In the genomic region with DNA sequence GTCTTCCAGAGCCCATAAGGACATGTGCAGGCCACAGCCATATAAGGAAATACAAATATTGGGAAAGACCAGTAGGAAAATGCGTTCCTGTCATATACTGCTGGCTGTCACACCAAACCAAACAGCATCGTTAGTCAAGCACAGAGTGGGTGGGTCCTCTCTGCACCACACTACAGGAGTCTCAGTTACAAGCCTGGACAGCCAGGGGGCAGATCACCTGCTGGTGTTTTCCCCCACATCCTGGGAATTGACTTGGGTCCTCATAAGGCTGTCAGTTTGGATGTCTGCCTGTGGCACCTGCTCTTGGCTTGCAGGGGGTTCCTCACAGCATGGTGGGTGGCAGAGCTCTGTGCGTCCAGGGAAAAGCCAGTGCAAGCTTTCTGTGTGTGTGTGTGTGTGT, we compare ENCODE assay signal across 15 mouse cellular contexts.
"Had no signal": no experiment of that assay in that cellular context is flagged by ENCODE, and none has a peak within 500 bp of the region (broad histone marks: within the 10 kb centered on the region; RNA-seq: fewer than 3 reads in every experiment).

No protein-coding gene starts in this region.

- H3K4me1 ChIP-seq: liver, embryonic 12.5 days had no signal

- H3K9ac ChIP-seq: intestine, embryonic 15.5 days; liver, embryonic 12.5 days; liver, postnatal 0 days; midbrain, embryonic 12.5 days had no signal

- H3K27ac ChIP-seq: intestine, embryonic 15.5 days; left cerebral cortex, adult 2 months; limb, embryonic 10.5 days; liver, embryonic 12.5 days; macrophage; midbrain, embryonic 12.5 days had no signal

- H3K4me3 ChIP-seq: intestine, embryonic 15.5 days; left cerebral cortex, adult 2 months; limb, embryonic 10.5 days; liver, embryonic 12.5 days; megakaryocyte, embryonic 14.5 days; midbrain, embryonic 12.5 days had no signal

- H3K4me2 ChIP-seq: intestine, embryonic 15.5 days; liver, embryonic 12.5 days; midbrain, embryonic 12.5 days had no signal

- ATAC-seq: intestine, embryonic 15.5 days; liver, embryonic 12.5 days; liver, postnatal 0 days; midbrain, embryonic 16.5 days had no signal

- H3K9me3 ChIP-seq: intestine, embryonic 15.5 days; limb, embryonic 10.5 days; liver, embryonic 12.5 days; megakaryocyte, embryonic 14.5 days; midbrain, embryonic 12.5 days had no signal

- H3K36me3 ChIP-seq: intestine, embryonic 15.5 days; limb, embryonic 10.5 days; liver, embryonic 12.5 days; midbrain, embryonic 12.5 days had no signal

- DNase-seq: kidney, adult 9 months; kidney, postnatal 10 days; liver, postnatal 0 days; lung, postnatal 14 days; right cerebral cortex, postnatal 14 days; thymus, adult 18-20 months; thymus, postnatal 14 days had no signal
